Mouse (Mus musculus): ENCODE measurements around the gene Olfr117.
"Not testable (repeated sequence)": the region's sequence is repeated elsewhere in the genome, so short reads cannot be mapped to it uniquely, and the experiment has no call there.

Gene Olfr117

DNA sequence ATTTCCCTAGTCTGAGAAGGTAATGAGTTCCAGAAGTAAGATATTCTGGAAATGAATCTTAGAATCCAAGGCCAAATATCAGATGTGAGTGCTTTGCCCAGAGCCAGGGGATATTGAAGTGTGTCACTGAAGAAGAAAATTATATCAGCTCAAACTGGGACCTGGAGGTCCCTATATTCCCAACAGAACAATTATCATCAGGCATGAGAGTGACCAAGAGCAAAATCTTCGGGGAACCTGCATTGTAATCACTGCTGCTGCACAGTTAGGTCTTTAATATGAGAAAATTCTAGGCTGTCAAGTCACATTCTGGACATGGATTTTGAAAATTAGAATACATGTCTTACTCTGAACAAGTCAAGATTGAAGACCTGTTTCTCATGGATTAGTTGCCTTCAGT is at the start of gene Olfr117:
Gene Olfr117 (minus strand): TSS at position 101 of the 400 bp plus-strand sequence.
- no peak for TF ChIP-seq GATA4 (IDR thresholded peaks at IDR 0.05; ENCODE audit: insufficient replicate concordance, low read length)

- TF ChIP-seq GATA4 (IDR thresholded peaks at IDR 0.05; ENCODE audit: insufficient replicate concordance, low read length): not testable (repeated sequence)
These were observed 32.7 kb upstream of the Olfr117 start, which contains the start of gene Olfr119 for GRCm38 (mm10) chr17:37696264-37696663. TSS of gene Olfr119 (plus strand) at chr17:37696564.

- no peak for TF ChIP-seq GATA4 (IDR thresholded peaks at IDR 0.05; ENCODE audit: insufficient replicate concordance, low read length)
These were observed 3.1 kb upstream of the Olfr117 start, which contains the start of gene Olfr118 for GRCm38 (mm10) chr17:37666688-37667087. TSS of gene Olfr118 (plus strand) at chr17:37666988.

GRCm38 (mm10) chr17:37627009-37627408 is 36.6 kb downstream of the Olfr117 start, which contains the start of the genes Olfr115 and Olfr116:
TSS of gene Olfr115 (minus strand) at chr17:37627109.
TSS of gene Olfr116 (minus strand) at chr17:37627199.
- TF ChIP-seq GATA4 (IDR thresholded peaks at IDR 0.05; ENCODE audit: insufficient replicate concordance, low read length): no peak

All from liver, adult (tissue).